Mouse (Mus musculus) megakaryocyte-erythroid progenitor cell, adult 5-6 weeks (primary cell): ENCODE data around the gene Msantd3. TPM values are rescaled to one million over a fixed set of nuclear protein-coding genes. Genes with fewer than 3 reads are reported as not detected.

Experiments
- ATAC-seq: replicated peaks from 2 replicates; pipeline ENCODE4 v1.8.0; 2016; ENCODE audit warnings: mild to moderate bottlenecking, inconsistent platforms; ENCODE audit not compliant: severe bottlenecking, poor library complexity, low FRiP score, low TSS enrichment
- total RNA-seq, 2 experiments: library from RNA; stranded (forward) in 1 of 2; stranded (reverse) in 1 of 2; fragments of 200-1000, 215-1000 nt in 1 of 2; fragments of >200 nt in 1 of 2; fragmentation: Nextera tagmentation in 1 of 2; gene quantifications; 2 replicates each; pipeline ENCODE4 v1.2.3; 2014 to 2017

The Msantd3 gene
- total RNA-seq, 2 experiments from 2014 or later: 3.3 TPM; not detected in 1

- no peak for ATAC-seq
Observed at GRCm38 (mm10) chr4:48549661-48550060, 9.9 kb downstream of the Msantd3 start.

DNA sequence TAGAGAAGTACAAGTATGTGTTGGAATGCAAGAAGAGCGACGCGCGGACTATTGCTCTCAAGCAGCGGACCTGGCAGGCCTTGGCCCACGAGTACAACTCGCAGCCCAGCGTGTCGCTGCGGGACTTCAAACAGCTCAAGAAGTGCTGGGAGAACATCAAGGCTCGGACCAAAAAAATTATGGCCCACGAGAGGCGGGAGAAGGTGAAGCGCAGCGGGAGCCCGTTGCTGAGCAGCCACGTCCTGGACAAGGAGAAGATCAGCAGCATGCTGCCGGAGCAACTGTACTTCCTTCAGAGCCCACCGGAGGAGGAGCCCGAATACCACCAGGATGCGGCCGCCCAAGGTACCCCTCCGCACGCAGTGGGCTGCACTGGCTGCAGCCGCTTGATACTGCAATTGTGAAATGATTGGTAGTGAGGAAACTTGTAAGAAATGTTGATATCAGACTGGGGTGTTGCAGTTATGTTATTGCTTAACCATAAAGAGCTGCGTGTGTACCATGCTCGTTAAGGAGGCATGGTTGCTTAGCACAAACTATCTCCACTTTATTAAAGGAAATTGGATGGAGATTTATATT lies 12.8 kb downstream of the Msantd3 start:
- ATAC-seq: no peak

DNA sequence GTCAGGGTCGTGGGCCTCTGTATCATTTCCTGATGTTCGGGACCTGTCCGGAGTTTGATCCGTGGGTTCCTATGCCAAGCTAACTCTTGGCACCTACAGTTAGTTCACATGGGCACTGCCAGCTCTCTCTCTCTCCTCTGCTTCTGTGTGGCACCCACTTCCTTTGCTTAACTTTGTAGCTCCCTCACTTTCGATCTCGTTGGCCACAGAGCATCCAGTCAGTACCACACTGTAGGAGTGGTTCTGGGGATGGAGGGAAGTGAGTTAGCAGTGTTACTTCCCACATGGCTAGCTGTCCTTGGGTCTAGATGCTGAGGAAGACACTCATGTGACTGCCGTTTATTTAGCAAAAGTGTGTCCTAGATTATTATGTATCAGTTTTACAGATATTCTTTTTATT lies 14.4 kb downstream of the Msantd3 start:
- ATAC-seq: 0 out of 2 replicates have a peak, but pooled peaks have one; percentile 44

DNA sequence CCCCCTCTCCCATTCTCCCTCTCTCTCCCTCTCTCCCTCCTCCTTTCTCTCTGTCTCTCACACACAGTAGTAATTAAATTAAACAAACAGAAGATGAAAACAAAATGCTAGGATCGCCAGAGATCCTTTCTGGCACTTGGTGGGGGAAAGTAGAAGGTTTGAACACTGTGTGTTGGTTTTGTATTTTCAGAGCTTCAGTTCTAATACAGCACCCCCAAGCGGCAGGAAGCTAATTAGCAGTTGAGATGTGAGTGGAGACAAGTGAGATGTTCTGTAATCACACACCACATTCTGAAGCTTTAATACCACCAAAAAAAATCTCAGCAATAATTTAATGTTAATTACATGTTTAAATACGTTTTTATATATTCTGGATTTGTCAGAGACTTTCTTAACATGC lies 16.0 kb downstream of the Msantd3 start:
- ATAC-seq: peak; percentile 41; the same call in 1 of the 2 replicates

DNA sequence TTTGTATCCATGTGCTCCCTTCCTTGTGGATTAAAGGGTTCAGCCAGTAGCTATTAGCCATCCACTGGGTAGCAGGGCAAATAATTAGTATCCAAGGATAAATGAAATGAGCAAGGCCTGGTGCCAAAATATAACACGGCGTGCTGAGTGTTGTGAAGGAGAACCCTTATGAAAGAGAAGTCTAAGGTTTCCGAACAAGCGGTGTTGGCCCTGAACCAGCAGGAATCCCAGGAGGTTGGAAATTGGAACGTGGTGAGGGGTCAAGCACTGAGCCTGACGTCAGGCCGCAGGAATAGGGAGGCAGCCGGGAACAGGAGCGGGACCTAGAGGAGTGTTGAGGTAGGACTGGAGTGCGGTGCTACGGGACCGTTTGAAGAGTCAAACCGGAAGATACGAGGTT lies 19.9 kb downstream of the Msantd3 start:
- no peak for ATAC-seq

DNA sequence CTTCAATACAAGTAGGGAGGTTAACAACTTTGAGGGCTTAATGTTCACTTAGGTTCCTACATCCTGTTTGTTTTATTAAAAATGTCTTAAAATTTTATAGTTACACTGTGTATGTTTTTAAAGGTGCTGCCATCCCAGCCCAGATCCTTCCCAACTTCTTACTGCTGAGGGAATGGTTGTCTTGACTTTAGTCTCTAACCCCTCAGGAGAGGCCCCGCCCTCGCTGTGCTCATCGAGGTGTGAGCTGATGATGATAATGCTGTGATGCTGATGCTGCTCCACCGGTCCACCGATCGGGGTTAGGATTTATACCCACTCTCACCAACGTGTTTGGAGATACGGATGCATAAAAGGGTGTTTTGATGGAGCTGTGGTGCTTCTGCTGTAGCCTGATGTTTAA lies 22.1 kb downstream of the Msantd3 start:
- ATAC-seq: no peak

- ATAC-seq: no peak
Observed at GRCm38 (mm10) chr4:48564962-48565361, 25.2 kb downstream of the Msantd3 start.

GRCm38 (mm10) chr4:48576361-48576760 lies 36.6 kb downstream of the Msantd3 start:
- no peak for ATAC-seq

DNA sequence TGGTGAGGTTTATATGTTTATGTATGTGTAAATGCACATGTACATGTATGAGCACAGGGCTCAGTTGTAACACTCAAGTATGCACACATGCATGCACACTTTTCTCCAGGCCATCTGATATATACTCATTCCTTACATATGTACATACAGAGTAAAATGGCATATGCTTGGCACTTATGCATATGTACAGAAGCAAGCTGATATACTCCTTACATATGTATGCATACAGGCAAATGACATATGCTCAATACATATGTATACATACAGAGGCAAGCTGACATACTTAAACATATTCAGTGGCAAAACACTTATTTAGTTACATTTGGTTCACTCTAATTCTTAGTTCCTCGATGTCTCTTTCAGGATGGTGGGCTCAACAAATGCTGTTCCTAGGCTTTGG lies 38.1 kb downstream of the Msantd3 start:
- no peak for ATAC-seq

- ATAC-seq: no peak
Observed at GRCm38 (mm10) chr4:48578399-48578798, 38.7 kb downstream of the Msantd3 start.

GRCm38 (mm10) chr4:48579475-48580110 lies 39.9 kb downstream of the Msantd3 start:
- ATAC-seq: no peak

GRCm38 (mm10) chr4:48581201-48581600 lies 41.5 kb downstream of the Msantd3 start:
- no peak for ATAC-seq

- ATAC-seq: no peak
Observed at GRCm38 (mm10) chr4:48581993-48582392, 42.3 kb downstream of the Msantd3 start.

- ATAC-seq: no peak
Observed at GRCm38 (mm10) chr4:48582941-48583340, 43.2 kb downstream of the Msantd3 start.

GRCm38 (mm10) chr4:48584421-48585240 lies 44.9 kb downstream of the Msantd3 start, which contains the start of gene Tmeff1:
TSS of gene Tmeff1 (plus strand) at chr4:48585174.
- ATAC-seq: no peak

DNA sequence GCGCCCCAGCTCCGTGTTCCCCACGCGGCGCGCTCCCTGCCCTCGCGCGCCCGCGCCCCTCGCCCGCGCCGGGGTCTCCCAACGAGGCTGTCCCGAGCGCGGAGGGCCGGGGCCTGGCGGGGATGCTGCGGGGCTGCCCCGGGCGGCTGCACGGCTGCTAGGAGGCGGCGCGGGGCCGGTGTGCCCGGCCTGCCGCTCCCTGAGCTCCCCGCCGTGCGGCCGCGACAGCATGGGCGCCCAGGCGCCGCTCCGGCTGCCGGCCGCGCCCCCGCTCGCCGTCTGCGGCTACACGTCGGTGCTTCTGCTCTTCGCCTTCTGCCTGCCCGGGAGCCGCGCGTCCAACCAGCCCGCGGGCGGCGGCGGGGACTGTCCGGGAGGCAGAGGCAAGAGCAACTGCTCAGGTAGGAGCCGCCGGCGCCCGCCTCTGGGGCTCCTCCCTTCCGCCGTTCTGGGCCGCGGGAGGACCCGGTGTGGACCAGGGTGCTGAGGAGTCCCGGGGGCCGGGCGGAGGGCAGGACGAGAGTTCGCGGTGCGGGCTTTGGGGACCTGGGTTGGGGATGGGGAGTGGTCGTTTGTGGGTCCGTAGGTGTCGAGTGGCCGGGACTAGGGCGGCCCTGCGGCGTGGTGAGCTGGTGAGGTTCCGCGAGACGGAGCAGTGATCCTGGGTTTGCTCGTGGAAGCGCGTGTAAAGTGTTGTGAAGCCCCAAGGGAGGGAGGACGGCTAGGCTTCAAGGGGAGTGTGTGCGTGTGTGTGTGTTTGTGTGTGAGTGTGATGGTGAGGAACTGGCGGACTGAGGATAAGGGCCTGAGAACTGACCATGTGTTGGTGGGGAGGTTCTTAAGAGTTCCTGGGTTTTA lies 45.7 kb downstream of the Msantd3 start:
- peak; percentile 41; the same call in 1 of the 2 replicates for ATAC-seq

- 0 out of 2 replicates have a peak, but pooled peaks have one; percentile 7 for ATAC-seq
Observed at GRCm38 (mm10) chr4:48586099-48586821, 46.5 kb downstream of the Msantd3 start.

DNA sequence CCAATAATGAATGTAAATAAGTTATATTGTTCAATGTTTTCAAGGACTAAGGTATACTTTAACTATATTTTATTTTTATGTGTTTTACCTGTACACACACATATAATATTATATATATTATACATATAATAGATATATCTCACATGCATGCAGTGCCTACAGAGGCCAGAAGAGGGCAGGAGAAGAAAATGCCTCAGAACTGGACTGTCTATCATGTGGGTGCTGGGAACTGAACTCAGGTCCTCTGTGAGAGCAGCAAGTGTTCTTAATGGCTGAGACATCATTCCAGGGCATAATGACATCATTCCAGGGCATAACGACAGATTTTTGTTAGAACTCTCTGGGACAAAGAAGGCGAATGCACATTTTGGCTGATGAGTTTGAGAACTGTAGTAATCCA lies 47.8 kb downstream of the Msantd3 start:
- no peak for ATAC-seq

DNA sequence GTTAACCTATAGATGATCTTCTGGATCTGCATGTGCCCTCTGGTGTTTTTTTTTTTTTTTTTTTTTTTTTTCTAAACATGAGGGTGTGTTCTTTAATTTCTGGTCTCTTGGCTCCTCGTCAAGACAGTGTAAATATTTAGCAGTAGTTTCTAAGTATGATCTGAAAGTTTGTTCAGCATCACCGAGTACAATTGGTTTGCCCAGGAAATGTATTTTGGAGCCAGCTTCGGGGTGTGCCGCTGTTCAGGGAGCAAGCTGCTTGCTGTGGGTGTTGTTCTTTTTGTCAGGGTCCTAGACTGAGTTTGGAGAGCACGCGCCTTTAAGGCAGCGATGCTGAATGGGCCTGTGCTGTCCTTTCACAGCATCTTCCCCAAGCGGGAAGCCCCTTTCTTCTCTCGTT lies 48.8 kb downstream of the Msantd3 start:
- no peak for ATAC-seq
